Mouse (Mus musculus): ENCODE data around the gene Pnpla2.

The Pnpla2 gene

DNA sequence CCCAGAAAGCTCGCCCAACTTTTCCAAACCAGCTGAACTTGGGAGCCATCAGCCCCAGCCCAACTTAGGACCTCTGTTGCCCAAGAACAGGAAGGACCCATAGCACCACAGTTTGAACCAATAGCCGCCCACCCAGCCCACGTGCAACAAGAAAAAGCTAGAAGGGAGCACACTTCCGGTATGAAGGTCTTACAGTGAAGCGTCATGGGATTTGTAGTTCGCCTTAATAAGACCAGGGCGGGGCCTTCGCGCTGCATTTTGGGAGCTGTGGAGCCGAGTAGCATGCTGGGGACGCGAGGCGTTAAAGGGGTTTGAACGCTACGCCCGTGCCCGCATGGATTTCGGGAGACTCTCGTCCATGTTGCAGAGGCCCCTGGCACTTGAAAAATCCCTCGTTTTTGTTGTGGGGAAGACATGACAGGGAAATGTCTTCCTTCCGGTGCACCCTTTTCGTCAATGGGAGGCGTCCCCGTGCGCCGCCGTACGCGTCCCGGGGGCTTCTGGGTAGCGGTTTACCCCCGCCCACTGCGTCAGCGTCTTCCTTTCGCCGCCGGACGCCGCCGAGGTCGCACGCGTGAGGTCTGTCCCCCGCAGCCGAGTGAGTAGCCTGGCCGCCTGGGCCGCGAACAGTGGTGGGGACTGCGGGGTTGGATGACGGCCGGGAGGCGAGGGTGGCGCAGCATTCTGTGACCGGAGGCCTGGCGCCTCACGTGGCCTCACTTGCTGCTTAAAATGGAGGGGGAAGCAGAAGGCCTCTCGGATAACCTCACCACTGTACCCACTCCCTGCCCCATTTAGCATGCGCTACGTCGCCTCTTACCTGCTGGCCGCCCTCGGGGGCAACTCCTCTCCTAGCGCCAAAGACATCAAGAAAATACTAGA is 7.6 kb upstream of the Pnpla2 start, which contains the start of gene Rplp2:
Gene Rplp2, plus strand, starts transcription at position 261 of the 882 bp plus-strand sequence.
- peak; percentile 94 for DNase-seq (ENCODE audit: low spot score)

DNA sequence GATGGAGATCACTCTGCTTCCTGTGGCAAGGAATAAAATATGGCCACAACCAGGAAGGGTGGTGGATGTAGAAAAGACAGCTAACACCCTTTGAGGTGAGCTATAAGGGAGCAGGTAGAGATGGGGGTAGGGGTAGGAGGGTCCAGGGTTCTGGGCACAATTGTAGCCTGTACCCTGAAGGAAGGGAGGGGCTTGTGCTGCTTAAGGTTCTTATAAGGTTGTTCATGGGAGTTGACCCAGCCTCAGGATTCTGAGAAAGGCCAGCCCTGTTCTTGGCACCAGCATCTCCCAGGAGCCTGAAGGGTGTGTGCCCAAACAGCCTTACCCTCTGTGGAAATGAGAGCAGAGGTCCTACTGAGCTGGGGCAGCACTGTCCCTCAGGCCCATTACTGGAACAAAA is 3.1 kb upstream of the Pnpla2 start:
- DNase-seq (ENCODE audit: low spot score), result peak; percentile 22

DNA sequence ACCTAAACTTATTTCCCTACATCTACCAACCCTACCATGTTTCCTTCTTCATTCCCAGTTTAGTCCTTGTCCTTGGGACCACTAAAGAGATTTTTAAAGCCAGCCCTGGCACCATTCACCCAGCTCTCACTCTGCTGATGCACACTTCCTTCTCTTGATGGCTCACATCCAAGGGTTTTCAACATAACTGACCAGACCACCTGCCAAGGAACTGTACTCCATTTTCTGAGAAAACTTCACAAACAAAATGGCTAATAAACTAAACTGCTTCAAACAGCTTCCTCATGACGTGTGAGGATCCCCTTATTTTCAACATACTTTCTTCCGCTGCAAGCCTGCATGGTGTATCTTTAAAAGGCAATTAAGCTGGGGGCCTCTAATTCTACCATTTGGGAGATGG is 1.4 kb upstream of the Pnpla2 start:
- DNase-seq (ENCODE audit: low spot score), result no peak

DNA sequence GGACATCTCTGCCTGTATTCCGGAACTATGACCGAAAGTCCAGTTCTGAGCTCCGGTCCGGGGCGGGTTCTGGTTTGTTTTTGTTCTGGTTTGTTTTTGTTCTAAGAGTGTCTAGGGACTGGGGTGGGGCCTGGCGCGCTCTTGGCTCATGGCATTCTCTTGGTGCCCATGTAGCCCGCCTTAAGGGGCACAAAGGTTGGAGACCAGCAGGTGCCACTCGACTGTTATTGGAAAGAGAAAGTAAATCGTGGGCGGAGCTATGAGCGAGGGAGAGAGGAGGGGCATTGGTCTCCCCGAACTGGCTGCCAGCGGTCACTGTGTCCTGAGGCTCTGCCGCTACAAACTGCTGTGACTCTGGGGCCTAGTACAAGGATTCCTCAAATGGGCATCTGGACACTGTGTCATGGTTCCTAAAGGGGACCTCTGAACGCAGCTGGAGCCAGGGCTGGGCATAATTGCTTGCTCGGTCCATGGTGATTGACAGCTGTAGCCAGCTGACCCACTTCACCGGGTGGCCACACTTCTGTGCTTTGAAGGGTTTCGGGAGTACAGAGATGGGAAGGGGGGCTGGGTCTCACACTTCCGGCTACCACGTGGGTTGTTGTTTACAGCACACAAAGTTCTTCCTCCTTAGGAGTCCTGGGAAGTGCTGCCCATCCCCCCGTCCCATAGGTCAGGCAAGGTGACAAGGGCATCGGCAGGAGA is 764 bp downstream of the Pnpla2 start:
- peak; percentile 70 for DNase-seq (ENCODE audit: low spot score)

DNA sequence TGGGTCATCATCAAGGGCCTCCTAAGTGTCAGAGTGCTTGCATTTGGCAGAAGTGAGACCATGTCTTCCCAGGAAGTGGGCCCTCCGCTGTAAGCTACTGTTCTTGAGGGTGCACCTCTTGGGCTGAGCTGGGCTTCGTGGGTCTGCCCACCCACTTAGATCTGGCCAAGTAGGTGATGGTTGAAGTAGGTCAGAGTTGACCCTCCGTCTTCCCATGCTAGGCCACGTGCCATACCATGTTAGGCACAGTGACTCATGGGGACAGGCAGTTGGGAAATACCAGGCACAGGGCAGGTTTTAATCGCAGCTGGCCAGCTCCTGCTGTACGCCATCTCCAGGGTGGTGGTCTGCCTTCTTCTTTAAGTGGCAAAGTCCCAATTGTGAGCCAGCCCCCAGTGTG is 1.7 kb downstream of the Pnpla2 start:
- peak; percentile 19 for DNase-seq (ENCODE audit: low spot score)

DNA sequence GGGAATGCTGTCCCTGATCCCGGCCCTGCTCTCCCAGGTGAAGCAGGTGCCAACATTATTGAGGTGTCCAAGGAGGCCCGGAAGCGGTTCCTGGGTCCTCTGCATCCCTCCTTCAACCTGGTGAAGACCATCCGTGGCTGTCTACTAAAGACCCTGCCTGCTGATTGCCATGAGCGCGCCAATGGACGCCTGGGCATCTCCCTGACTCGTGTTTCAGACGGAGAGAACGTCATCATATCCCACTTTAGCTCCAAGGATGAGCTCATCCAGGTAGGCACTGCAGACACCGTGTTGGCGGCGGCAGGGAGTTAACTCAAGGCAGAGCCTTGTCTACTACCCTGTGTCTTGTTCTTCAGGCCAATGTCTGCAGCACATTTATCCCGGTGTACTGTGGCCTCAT is 2.2 kb downstream of the Pnpla2 start:
- no peak for DNase-seq (ENCODE audit: low spot score)

DNA sequence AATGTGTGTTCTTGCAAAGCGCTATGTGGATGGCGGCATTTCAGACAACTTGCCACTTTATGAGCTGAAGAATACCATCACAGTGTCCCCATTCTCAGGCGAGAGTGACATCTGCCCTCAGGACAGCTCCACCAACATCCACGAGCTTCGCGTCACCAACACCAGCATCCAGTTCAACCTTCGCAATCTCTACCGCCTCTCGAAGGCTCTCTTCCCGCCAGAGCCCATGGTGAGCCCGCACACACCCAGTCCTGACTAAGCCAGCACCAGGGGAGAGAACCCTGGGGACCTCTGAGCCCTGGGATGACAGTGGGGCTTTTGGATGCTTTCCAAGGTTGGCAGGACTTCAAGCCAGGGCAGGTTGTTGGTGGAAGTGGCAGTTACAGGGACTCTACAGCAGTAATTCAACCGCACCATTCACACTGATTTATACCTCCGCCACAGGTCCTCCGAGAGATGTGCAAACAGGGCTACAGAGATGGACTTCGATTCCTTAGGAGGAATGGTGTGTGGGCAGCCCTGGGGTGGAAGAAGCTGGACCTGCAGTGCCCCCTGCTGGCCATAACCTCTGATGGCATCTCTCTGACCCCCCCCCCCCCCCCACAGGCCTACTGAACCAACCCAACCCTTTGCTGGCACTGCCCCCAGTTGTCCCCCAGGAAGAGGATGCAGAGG is 3.1 kb downstream of the Pnpla2 start:
- no peak for DNase-seq (ENCODE audit: low spot score)

DNA sequence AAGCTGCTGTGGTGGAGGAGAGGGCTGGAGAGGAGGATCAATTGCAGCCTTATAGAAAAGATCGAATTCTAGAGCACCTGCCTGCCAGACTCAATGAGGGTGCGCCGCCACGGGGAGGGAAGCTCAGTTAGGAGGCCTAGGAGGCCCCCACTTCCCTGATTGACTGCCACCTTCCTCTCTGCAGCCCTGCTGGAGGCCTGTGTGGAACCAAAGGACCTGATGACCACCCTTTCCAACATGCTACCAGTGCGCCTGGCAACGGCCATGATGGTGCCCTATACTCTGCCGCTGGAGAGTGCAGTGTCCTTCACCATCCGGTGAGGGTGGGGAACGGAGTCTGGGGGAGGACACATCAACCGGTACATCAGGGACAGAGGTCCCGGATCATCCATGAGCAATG is 3.7 kb downstream of the Pnpla2 start:
- DNase-seq (ENCODE audit: low spot score), result no peak

DNA sequence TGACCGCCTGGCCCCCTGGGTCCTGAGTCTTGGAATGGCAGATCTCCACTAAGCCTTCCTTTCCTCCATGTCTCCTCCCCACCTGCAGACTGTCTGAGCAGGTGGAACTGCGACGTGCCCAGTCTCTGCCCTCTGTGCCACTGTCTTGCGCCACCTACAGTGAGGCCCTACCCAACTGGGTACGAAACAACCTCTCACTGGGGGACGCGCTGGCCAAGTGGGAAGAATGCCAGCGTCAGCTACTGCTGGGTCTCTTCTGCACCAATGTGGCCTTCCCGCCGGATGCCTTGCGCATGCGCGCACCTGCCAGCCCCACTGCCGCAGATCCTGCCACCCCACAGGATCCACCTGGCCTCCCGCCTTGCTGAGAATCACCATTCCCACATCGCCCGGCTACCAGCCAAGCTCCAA is 4.3 kb downstream of the Pnpla2 start:
- DNase-seq (ENCODE audit: low spot score), result no peak

DNA sequence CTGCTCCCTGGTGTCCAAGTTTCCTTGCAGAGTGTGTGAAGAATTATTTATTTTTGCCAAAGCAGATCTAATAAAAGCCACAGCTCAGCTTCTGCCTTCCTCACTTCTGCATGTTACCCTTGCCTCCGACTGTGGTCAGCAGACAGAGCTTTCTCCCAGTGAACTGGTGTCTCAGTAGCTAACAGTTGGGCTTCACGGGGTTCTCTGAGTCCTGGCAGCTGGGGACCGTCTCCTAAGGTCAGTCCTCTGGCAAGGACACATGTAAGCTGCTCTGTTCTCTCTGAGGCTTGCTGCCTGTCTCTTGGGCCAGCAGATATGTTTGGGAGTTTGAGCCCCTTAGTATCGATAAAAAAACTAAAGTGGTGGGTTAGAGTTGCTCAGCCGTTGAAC is 5.0 kb downstream of the Pnpla2 start:
- no peak for DNase-seq (ENCODE audit: low spot score)

DNA sequence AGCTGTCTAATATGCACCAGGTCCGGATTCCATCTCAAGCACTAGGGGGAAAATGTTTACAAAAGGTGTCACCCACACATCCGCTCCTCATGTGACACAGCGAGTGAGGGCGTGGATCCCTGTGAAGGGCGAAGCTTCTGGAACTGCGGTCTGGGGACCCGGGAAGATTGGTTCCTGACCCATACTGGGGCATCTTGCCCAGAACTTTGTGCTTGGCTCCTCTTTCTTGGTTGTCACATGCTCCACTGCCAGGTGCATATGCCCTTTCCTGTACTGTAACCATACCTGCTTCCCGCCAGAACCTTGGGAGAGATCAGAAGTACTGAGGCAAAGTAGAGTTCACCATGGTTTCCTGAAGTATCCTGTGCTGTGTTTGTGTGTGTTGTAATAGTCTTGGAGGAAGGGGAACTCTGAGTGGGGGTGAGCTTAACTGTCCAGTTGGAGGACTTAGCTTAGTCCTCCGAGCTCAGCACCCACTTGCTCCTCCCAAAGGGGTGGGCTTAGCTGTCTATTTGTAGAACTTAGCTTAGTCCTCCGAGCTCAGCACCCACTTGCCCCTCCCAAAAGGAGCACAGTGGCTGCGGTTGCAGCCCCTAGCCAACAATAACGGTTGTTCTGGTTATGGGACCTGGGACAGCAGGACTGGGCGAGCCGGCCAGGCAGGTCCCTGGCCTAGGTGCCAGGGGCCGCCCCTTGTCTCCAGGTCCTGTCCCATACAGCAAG is 5.6 kb downstream of the Pnpla2 start, which contains the start of gene Cracr2b:
Gene Cracr2b, plus strand, starts transcription at position 704 of the 723 bp plus-strand sequence.
- DNase-seq (ENCODE audit: low spot score), result no peak

DNA sequence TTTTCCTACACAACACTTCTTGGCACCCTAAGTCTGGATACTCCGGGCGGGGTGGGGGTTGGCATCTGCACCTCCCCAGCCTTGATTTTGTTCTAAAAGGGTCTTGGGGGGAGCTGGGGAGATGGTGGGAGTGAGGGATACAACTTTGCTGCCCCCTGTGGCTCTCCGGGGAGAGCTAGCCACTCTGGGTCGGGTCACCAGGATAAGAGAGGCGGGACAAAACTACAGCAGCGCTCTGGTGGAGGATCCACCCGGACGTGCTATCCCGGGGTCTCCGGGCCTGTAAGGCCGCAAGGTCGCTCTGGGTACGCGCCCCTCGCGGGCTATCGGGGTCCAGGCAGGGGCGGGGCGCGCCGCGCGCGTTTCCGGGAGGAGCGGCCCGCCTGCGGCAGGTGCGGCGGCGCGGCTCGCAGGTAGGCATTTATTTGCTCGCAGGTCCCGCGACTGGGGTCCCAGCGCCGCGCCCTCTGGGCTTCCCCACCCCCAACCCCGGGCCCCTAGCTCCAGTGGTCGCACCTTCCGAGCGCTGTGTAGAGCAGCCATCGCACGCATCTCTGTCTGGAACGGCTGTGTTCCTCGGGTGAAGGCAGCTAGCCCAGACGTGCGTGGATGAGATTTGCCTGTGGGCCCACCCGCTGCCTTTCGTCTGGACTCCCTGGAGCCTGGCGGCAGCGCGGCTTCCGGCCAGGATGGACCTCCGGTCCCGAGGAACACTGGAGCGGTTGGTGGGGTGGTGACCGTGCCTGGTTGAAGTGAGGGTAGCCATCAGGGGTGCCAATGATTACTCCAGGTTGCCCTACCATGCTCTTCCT is 6.7 kb downstream of the Pnpla2 start:
- DNase-seq (ENCODE audit: low spot score), result no peak

DNA sequence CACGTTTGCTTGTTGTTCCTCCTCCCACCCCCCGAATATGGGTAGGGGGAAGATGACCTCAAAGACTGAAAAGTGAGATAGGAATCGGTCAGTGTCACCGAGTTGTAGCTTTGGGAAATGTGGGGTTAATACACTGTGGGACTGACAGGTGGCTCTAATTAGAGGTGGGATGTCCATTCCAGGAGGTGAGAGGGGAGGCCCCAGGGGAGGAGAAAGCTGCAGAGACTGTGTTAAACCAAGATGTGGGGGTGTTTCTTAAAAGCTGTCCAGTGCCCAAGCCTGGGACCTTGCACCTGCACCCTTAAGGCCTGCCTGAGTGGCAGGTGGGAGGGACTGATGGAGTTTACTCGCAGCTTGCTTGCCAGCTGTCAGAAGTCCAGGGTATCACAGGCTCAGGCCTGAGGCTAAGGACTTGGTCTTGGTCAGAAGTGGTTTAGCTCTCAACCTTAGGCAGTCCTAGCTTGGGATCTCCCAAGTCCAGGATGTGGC is 7.4 kb downstream of the Pnpla2 start:
- DNase-seq (ENCODE audit: low spot score), result no peak

DNA sequence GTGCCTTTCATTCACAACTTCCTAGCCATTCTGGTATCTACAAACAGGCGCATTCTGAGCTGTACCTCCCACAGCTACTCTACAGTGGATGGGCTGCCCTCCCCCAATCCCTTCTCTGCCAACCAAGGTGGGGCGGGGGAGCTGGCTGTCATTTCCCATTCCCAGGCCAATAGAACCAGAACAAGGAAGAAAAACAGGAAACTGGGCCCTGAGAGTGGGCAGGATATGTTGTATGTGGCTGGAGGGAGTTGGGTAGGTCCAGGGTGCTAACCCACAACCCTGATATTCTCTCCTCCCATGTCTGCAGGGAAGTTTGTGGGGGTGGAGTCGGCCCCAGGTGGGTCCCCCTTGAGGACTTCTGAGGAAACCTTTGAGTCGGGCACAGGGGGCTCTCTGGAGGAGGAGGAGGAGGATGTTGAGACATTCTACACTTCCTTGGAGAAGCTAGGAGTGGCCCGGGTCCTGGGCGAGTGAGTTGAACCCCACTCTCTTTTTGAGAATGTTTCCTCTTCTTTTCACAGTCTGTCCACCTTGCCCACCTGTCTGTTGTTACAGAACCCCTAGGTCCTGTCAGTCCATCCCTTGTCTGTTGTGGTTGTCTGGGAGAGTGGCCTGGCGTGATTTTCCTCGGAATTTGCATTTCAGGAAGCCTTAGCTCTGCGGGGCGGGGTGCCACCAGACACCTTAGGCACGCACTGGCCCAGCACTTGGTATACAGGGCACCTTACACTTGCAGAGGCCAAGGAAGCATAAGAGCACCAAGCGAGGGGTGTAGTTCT is 9.0 kb downstream of the Pnpla2 start:
- no peak for DNase-seq (ENCODE audit: low spot score)

DNA sequence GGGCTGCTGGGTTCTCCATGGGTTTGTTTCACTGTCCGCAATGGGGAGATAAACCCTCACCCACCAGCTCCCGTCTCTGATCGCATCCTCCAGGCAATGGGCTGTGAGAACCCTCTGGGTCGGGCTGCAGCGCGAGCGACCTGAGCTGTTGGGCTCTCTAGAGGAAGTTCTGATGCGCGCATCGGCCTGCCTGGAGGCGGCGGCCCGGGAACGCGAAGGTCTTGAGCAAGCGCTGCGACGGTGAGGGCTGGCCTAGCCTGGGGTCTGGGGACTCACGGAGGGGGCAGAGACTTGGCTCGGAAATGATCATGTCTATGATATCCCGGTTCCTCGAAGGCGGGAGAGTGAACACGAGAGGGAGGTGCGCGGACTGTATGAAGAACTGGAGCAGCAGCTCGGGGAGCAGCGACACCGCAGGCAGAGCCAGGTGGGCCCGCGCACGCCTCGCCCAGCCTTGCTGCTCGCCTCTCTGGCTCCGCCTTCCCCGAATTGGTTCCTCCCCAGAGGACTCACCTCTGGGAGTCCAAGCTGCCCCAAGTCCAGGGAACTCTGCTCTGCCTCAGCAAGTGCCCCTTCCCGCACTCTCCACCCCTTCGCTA is 9.7 kb downstream of the Pnpla2 start:
- DNase-seq (ENCODE audit: low spot score), result no peak

DNA sequence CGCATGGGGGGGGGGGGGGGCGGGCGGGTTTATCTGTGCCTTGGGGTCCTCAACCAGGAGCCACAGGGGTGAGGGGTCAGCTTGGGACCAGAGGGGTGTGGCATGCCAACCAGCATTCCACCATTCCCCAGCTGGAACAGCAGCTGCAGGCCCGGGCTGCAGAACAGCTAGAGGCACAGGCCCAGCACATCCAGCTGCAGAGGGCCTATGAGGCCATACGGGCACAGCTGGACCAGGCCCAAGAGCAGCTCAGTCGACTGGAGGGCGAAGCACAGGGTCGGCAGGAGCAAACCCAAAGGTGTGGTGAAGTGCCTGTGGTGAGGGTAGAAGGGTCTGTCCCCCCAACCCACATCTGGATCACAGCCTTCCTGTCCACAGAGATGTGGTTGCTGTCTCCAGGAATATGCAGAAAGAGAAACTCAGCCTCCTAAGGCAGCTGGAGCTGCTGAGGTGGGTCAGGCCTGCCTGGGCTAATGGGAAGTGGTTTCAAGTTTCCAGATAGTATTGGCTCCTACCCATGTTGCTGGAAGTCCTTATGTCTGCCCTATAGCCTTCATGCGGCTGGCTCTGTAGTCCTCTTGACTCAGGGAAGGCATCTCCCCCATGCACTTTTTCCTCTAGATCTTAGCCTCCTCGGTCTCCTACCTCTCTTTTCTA is 10.5 kb downstream of the Pnpla2 start:
- DNase-seq (ENCODE audit: low spot score), result no peak

DNA sequence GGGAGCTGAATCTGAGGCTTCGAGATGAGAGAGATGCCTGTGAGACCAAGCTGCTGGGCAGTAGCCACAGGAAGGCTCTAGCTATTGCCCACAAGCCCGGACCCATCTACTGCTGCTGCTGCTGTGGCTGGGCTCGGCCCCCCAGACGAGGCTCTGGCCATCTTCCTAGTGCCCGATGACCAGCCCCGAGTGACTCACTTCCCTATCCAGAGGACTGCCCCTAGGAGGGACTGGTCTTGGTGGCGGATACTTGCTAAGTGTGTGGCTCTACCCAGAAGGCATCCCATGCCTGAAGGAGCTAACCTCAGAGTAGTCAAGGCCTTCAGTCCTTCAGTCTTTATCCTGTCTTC is 11.0 kb downstream of the Pnpla2 start:
- no peak for DNase-seq (ENCODE audit: low spot score)

DNA sequence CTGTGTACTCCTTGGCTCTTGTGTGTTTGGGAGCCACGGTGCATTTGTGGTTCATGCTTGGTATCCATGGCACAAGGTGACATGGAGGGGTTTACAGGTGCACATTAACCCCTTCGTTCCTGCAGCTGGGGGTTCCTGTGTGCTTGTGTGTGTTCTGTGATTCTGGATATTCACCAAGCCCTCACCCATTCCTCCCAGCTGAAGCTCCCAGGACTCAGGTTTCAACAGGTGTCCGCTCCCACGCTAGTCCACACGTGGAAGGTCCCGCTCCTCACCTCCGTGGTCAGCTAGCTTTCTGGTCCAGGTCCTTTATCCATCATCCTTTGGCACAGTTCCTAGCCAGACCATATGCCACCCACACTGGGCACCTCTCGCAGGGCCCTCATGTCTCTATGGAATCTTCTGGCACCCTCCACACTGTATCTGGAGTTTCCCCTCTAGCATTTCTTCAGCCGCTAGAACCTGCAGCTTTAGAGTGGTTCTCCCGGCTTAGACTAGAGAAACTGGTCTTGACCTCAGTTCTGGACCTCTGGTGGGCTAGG is 11.7 kb downstream of the Pnpla2 start:
- DNase-seq (ENCODE audit: low spot score), result no peak

All from ovary, postnatal 36 days (tissue).